Mouse (Mus musculus): ENCODE measurements around the gene Elp5. TPM values are rescaled to one million over a fixed set of nuclear protein-coding genes. Genes with fewer than 3 reads are reported as not detected.
A peak's percentile ranks its signal among the peaks of the same experiment; 100 is the strongest.
"Not testable (repeated sequence)": the region's sequence is repeated elsewhere in the genome, so short reads cannot be mapped to it uniquely, and the experiment has no call there.

Elp5 gene
- polyA plus RNA-seq, 1 experiment from 2014 or later = 124 TPM

GRCm38 (mm10) chr11:70016177-70016576 lies 33.9 kb upstream of the Elp5 start:
- 85% methylated on average over 2 of the region's 2 CpGs for WGBS
- ATAC-seq (ENCODE audit: low FRiP score, low TSS enrichment); H3K27me3 ChIP-seq (ENCODE audit: insufficient read depth, low read length): not testable (repeated sequence)

GRCm38 (mm10) chr11:70015677-70016076 lies 33.4 kb upstream of the Elp5 start:
- H3K9me3 ChIP-seq (ENCODE audit: low read length) = no peaks in the 10 kb centered on the region
- H3K36me3 ChIP-seq (ENCODE audit: insufficient read depth, low read length) = peaks cover 29% of the 10 kb centered on the region
- H3K9ac ChIP-seq (replicated peaks; ENCODE audit: low read length) = no peak overlapping the region
- no peaks in the 10 kb centered on the region for H3K27me3 ChIP-seq (ENCODE audit: insufficient read depth, low read length)
- WGBS = 66% methylated on average over 6 of the region's 6 CpGs
- no peak for ATAC-seq (ENCODE audit: low FRiP score, low TSS enrichment)
- H3K4me3 ChIP-seq (ENCODE audit: low read length) = peak overlapping the region; percentile 72; the same call in 1 of the 2 replicates
- peak overlapping the region; percentile 90 for H3K4me2 ChIP-seq (replicated peaks; ENCODE audit: low read depth, low read length)
- H3K27ac ChIP-seq (ENCODE audit: low read length) = no peak overlapping the region
- peaks cover 53% of the 10 kb centered on the region for H3K4me1 ChIP-seq (ENCODE audit: insufficient read depth, low read length)

More at GRCm38 (mm10) chr11:70016177-70016576, 33.9 kb upstream of the Elp5 start:
- H3K27ac ChIP-seq (ENCODE audit: low read length); H3K9ac ChIP-seq (replicated peaks; ENCODE audit: low read length); H3K4me2 ChIP-seq (replicated peaks; ENCODE audit: low read depth, low read length); H3K9me3 ChIP-seq (ENCODE audit: low read length); H3K4me3 ChIP-seq (ENCODE audit: low read length): not testable (repeated sequence)
- H3K36me3 ChIP-seq (ENCODE audit: insufficient read depth, low read length) = peaks cover 24% of the 10 kb centered on the region
- H3K4me1 ChIP-seq (ENCODE audit: insufficient read depth, low read length) = peaks cover 53% of the 10 kb centered on the region

- H3K4me2 ChIP-seq (replicated peaks; ENCODE audit: low read depth, low read length) = peak within 1 kb of the TSS; percentile 90
- H3K36me3 ChIP-seq (ENCODE audit: insufficient read depth, low read length) = peaks cover 36% of the 10 kb centered on the region
- H3K4me3 ChIP-seq (ENCODE audit: low read length) = peak within 1 kb of the TSS; percentile 72
- H3K27ac ChIP-seq (ENCODE audit: low read length) = peak within 1 kb of the TSS; percentile 84
- H3K9me3 ChIP-seq (ENCODE audit: low read length) = no peaks in the 10 kb centered on the region
- H3K27me3 ChIP-seq (ENCODE audit: insufficient read depth, low read length) = no peaks in the 10 kb centered on the region
- peak; percentile 85 for ATAC-seq (ENCODE audit: low FRiP score, low TSS enrichment)
- H3K4me1 ChIP-seq (ENCODE audit: insufficient read depth, low read length) = peaks cover 47% of the 10 kb centered on the region
- WGBS = under 1% methylated on average over 35 of the region's 35 CpGs
- H3K9ac ChIP-seq (replicated peaks; ENCODE audit: low read length) = peak within 1 kb of the TSS; percentile 81
Measured at GRCm38 (mm10) chr11:70014880-70015558, 32.7 kb upstream of the Elp5 start, which contains the start of gene Acadvl. Gene Acadvl (minus strand): TSS chr11:70015411.

- H3K4me3 ChIP-seq (ENCODE audit: low read length) = no peak overlapping the region
- H3K9me3 ChIP-seq (ENCODE audit: low read length) = no peaks in the 10 kb centered on the region
- ATAC-seq (ENCODE audit: low FRiP score, low TSS enrichment) = no peak
- peak overlapping the region; percentile 81; the same call in 1 of the 2 replicates for H3K9ac ChIP-seq (replicated peaks; ENCODE audit: low read length)
- peaks cover 38% of the 10 kb centered on the region for H3K4me1 ChIP-seq (ENCODE audit: insufficient read depth, low read length)
- peak overlapping the region; percentile 90; the same call in 1 of the 2 replicates for H3K4me2 ChIP-seq (replicated peaks; ENCODE audit: low read depth, low read length)
- H3K27me3 ChIP-seq (ENCODE audit: insufficient read depth, low read length) = no peaks in the 10 kb centered on the region
- peaks cover 45% of the 10 kb centered on the region for H3K36me3 ChIP-seq (ENCODE audit: insufficient read depth, low read length)
- H3K27ac ChIP-seq (ENCODE audit: low read length) = peak overlapping the region; percentile 84; the same call in 1 of the 2 replicates
- 43% methylated on average over 5 of the region's 5 CpGs for WGBS
Measured at GRCm38 (mm10) chr11:70014051-70014450, 31.7 kb upstream of the Elp5 start.

GRCm38 (mm10) chr11:70013408-70013807 lies 31.1 kb upstream of the Elp5 start:
- no peaks in the 10 kb centered on the region for H3K27me3 ChIP-seq (ENCODE audit: insufficient read depth, low read length)
- H3K36me3 ChIP-seq (ENCODE audit: insufficient read depth, low read length) = peaks cover 52% of the 10 kb centered on the region
- H3K4me2 ChIP-seq (replicated peaks; ENCODE audit: low read depth, low read length) = no peak overlapping the region
- peaks cover 32% of the 10 kb centered on the region for H3K4me1 ChIP-seq (ENCODE audit: insufficient read depth, low read length)
- H3K9ac ChIP-seq (replicated peaks; ENCODE audit: low read length) = no peak overlapping the region
- H3K9me3 ChIP-seq (ENCODE audit: low read length) = no peaks in the 10 kb centered on the region
- no peak overlapping the region for H3K4me3 ChIP-seq (ENCODE audit: low read length)
- H3K27ac ChIP-seq (ENCODE audit: low read length) = no peak overlapping the region
- ATAC-seq (ENCODE audit: low FRiP score, low TSS enrichment) = no peak
- 87% methylated on average over 3 of the region's 3 CpGs for WGBS

- whole genome bisulfite sequencing = 89% methylated on average over 9 of the region's 9 CpGs
- peaks cover 29% of the 10 kb centered on the region for H3K4me1 ChIP-seq (ENCODE audit: insufficient read depth, low read length)
- H3K27me3 ChIP-seq (ENCODE audit: insufficient read depth, low read length) = no peaks in the 10 kb centered on the region
- peaks cover 57% of the 10 kb centered on the region for H3K36me3 ChIP-seq (ENCODE audit: insufficient read depth, low read length)
- no peak overlapping the region for H3K4me2 ChIP-seq (replicated peaks; ENCODE audit: low read depth, low read length)
- H3K9ac ChIP-seq (replicated peaks; ENCODE audit: low read length) = no peak overlapping the region
- H3K27ac ChIP-seq (ENCODE audit: low read length) = no peak overlapping the region
- ATAC-seq (ENCODE audit: low FRiP score, low TSS enrichment) = no peak
- H3K4me3 ChIP-seq (ENCODE audit: low read length) = no peak overlapping the region
- H3K9me3 ChIP-seq (ENCODE audit: low read length) = no peaks in the 10 kb centered on the region
Measured at GRCm38 (mm10) chr11:70012931-70013330, 30.6 kb upstream of the Elp5 start.

- Histone ChIP-seq H3K9me3 (ENCODE audit: low read length) (no peaks in the 10 kb centered on the region), H3K27me3 (ENCODE audit: insufficient read depth, low read length) (no peaks in the 10 kb centered on the region), H3K9ac (replicated peaks; ENCODE audit: low read length) (no peak overlapping the region), H3K4me3 (ENCODE audit: low read length) (no peak overlapping the region), H3K4me1 (ENCODE audit: insufficient read depth, low read length) (peaks cover 16% of the 10 kb centered on the region), H3K36me3 (ENCODE audit: insufficient read depth, low read length) (peaks cover 76% of the 10 kb centered on the region), H3K4me2 (replicated peaks; ENCODE audit: low read depth, low read length) (no peak overlapping the region), H3K27ac (ENCODE audit: low read length) (no peak overlapping the region)
- WGBS = 87% methylated on average over 10 of the region's 10 CpGs
- no peak for ATAC-seq (ENCODE audit: low FRiP score, low TSS enrichment)
Measured at GRCm38 (mm10) chr11:70010961-70011360, 28.6 kb upstream of the Elp5 start.

- no peaks in the 10 kb centered on the region for H3K27me3 ChIP-seq (ENCODE audit: insufficient read depth, low read length)
- no peak overlapping the region for H3K4me3 ChIP-seq (ENCODE audit: low read length)
- WGBS = 83% methylated on average over 12 of the region's 12 CpGs
- no peak overlapping the region for H3K9ac ChIP-seq (replicated peaks; ENCODE audit: low read length)
- peaks cover 80% of the 10 kb centered on the region for H3K36me3 ChIP-seq (ENCODE audit: insufficient read depth, low read length)
- no peak for ATAC-seq (ENCODE audit: low FRiP score, low TSS enrichment)
- H3K4me1 ChIP-seq (ENCODE audit: insufficient read depth, low read length) = peaks cover 14% of the 10 kb centered on the region
- no peak overlapping the region for H3K27ac ChIP-seq (ENCODE audit: low read length)
- H3K4me2 ChIP-seq (replicated peaks; ENCODE audit: low read depth, low read length) = no peak overlapping the region
- H3K9me3 ChIP-seq (ENCODE audit: low read length) = no peaks in the 10 kb centered on the region
Measured at GRCm38 (mm10) chr11:70010548-70010947, 28.2 kb upstream of the Elp5 start.

GRCm38 (mm10) chr11:70010033-70010432 lies 27.7 kb upstream of the Elp5 start:
- H3K9ac ChIP-seq (replicated peaks; ENCODE audit: low read length) = no peak overlapping the region
- 73% methylated on average over 6 of the region's 6 CpGs for WGBS
- no peak for ATAC-seq (ENCODE audit: low FRiP score, low TSS enrichment)
- H3K4me3 ChIP-seq (ENCODE audit: low read length) = no peak overlapping the region
- no peak overlapping the region for H3K27ac ChIP-seq (ENCODE audit: low read length)
- H3K4me1 ChIP-seq (ENCODE audit: insufficient read depth, low read length) = peaks cover 12% of the 10 kb centered on the region
- no peaks in the 10 kb centered on the region for H3K9me3 ChIP-seq (ENCODE audit: low read length)
- H3K27me3 ChIP-seq (ENCODE audit: insufficient read depth, low read length) = no peaks in the 10 kb centered on the region
- H3K36me3 ChIP-seq (ENCODE audit: insufficient read depth, low read length) = peaks cover 85% of the 10 kb centered on the region
- no peak overlapping the region for H3K4me2 ChIP-seq (replicated peaks; ENCODE audit: low read depth, low read length)

- ATAC-seq (ENCODE audit: low FRiP score, low TSS enrichment) = peak; percentile 36; the same call in 1 of the 2 replicates
- no peaks in the 10 kb centered on the region for H3K27me3 ChIP-seq (ENCODE audit: insufficient read depth, low read length)
- no peak overlapping the region for H3K9ac ChIP-seq (replicated peaks; ENCODE audit: low read length)
- H3K4me2 ChIP-seq (replicated peaks; ENCODE audit: low read depth, low read length) = no peak overlapping the region
- peaks cover 61% of the 10 kb centered on the region for H3K36me3 ChIP-seq (ENCODE audit: insufficient read depth, low read length)
- no peak overlapping the region for H3K4me3 ChIP-seq (ENCODE audit: low read length)
- no peaks in the 10 kb centered on the region for H3K9me3 ChIP-seq (ENCODE audit: low read length)
- peaks cover 25% of the 10 kb centered on the region for H3K4me1 ChIP-seq (ENCODE audit: insufficient read depth, low read length)
- WGBS = 56% methylated on average over 5 of the region's 5 CpGs
- H3K27ac ChIP-seq (ENCODE audit: low read length) = no peak overlapping the region
Measured at GRCm38 (mm10) chr11:70005521-70005920, 23.2 kb upstream of the Elp5 start.
